Mouse (Mus musculus): ENCODE measurements around the gene Ubtd2.

The Ubtd2 gene

GRCm38 (mm10) chr11:32451306-32451705, 3.9 kb upstream of the Ubtd2 start:
- no peak for DNase-seq (ENCODE audit: low read depth, low spot score)
- H3K27me3 ChIP-seq (ENCODE audit: control insufficient read depth, insufficient read depth, low read length, poor library complexity, severe bottlenecking) = no peaks in the 10 kb centered on the region
- H3K36me3 ChIP-seq (ENCODE audit: control insufficient read depth, insufficient read depth, low read length, poor library complexity, severe bottlenecking) = no peaks in the 10 kb centered on the region

GRCm38 (mm10) chr11:32452745-32453144, 2.4 kb upstream of the Ubtd2 start:
- Histone ChIP-seq H3K36me3 (ENCODE audit: control insufficient read depth, insufficient read depth, low read length, poor library complexity, severe bottlenecking) (no peaks in the 10 kb centered on the region), H3K27me3 (ENCODE audit: control insufficient read depth, insufficient read depth, low read length, poor library complexity, severe bottlenecking) (no peaks in the 10 kb centered on the region)
- no peak for DNase-seq (ENCODE audit: low read depth, low spot score)

- DNase-seq (ENCODE audit: low read depth, low spot score) = no peak
- Histone ChIP-seq H3K27me3 (ENCODE audit: control insufficient read depth, insufficient read depth, low read length, poor library complexity, severe bottlenecking) (no peaks in the 10 kb centered on the region), H3K36me3 (ENCODE audit: control insufficient read depth, insufficient read depth, low read length, poor library complexity, severe bottlenecking) (no peaks in the 10 kb centered on the region)
Observed at GRCm38 (mm10) chr11:32453353-32453915, 1.7 kb upstream of the Ubtd2 start.

- DNase-seq (ENCODE audit: low read depth, low spot score) = peak; percentile 5
- H3K27me3 ChIP-seq (ENCODE audit: control insufficient read depth, insufficient read depth, low read length, poor library complexity, severe bottlenecking) = no peaks in the 10 kb centered on the region
Observed at GRCm38 (mm10) chr11:32454231-32454799, 855 bp upstream of the Ubtd2 start.

GRCm38 (mm10) chr11:32455507-32456141, 454 bp downstream of the Ubtd2 start:
- Histone ChIP-seq H3K36me3 (ENCODE audit: control insufficient read depth, insufficient read depth, low read length, poor library complexity, severe bottlenecking) (no peaks in the 10 kb centered on the region), H3K27me3 (ENCODE audit: control insufficient read depth, insufficient read depth, low read length, poor library complexity, severe bottlenecking) (no peaks in the 10 kb centered on the region)
- peak; percentile 35 for DNase-seq (ENCODE audit: low read depth, low spot score)

More at GRCm38 (mm10) chr11:32454231-32454799, 855 bp upstream of the Ubtd2 start:
- no peaks in the 10 kb centered on the region for H3K36me3 ChIP-seq (ENCODE audit: control insufficient read depth, insufficient read depth, low read length, poor library complexity, severe bottlenecking)

- no peaks in the 10 kb centered on the region for H3K27me3 ChIP-seq (ENCODE audit: control insufficient read depth, insufficient read depth, low read length, poor library complexity, severe bottlenecking)
- H3K36me3 ChIP-seq (ENCODE audit: control insufficient read depth, insufficient read depth, low read length, poor library complexity, severe bottlenecking) = no peaks in the 10 kb centered on the region
- DNase-seq (ENCODE audit: low read depth, low spot score) = peak; percentile 13
Observed at GRCm38 (mm10) chr11:32456356-32456755, 1.2 kb downstream of the Ubtd2 start.

- no peak for DNase-seq (ENCODE audit: low read depth, low spot score)
- no peaks in the 10 kb centered on the region for H3K36me3 ChIP-seq (ENCODE audit: control insufficient read depth, insufficient read depth, low read length, poor library complexity, severe bottlenecking)
- H3K27me3 ChIP-seq (ENCODE audit: control insufficient read depth, insufficient read depth, low read length, poor library complexity, severe bottlenecking) = no peaks in the 10 kb centered on the region
Observed at GRCm38 (mm10) chr11:32464282-32464681, 9.1 kb downstream of the Ubtd2 start.

- no peak for DNase-seq (ENCODE audit: low read depth, low spot score)
- Histone ChIP-seq H3K27me3 (ENCODE audit: control insufficient read depth, insufficient read depth, low read length, poor library complexity, severe bottlenecking) (no peaks in the 10 kb centered on the region), H3K36me3 (ENCODE audit: control insufficient read depth, insufficient read depth, low read length, poor library complexity, severe bottlenecking) (no peaks in the 10 kb centered on the region)
Observed at GRCm38 (mm10) chr11:32471925-32472324, 16.8 kb downstream of the Ubtd2 start.

- DNase-seq (ENCODE audit: low read depth, low spot score) = no peak
- no peaks in the 10 kb centered on the region for H3K36me3 ChIP-seq (ENCODE audit: control insufficient read depth, insufficient read depth, low read length, poor library complexity, severe bottlenecking)
- H3K27me3 ChIP-seq (ENCODE audit: control insufficient read depth, insufficient read depth, low read length, poor library complexity, severe bottlenecking) = no peaks in the 10 kb centered on the region
Observed at GRCm38 (mm10) chr11:32474725-32475124, 19.6 kb downstream of the Ubtd2 start.

GRCm38 (mm10) chr11:32475487-32476236, 20.5 kb downstream of the Ubtd2 start:
- no peaks in the 10 kb centered on the region for H3K36me3 ChIP-seq (ENCODE audit: control insufficient read depth, insufficient read depth, low read length, poor library complexity, severe bottlenecking)
- H3K27me3 ChIP-seq (ENCODE audit: control insufficient read depth, insufficient read depth, low read length, poor library complexity, severe bottlenecking) = no peaks in the 10 kb centered on the region
- DNase-seq (ENCODE audit: low read depth, low spot score) = peak; percentile 24

- DNase-seq (ENCODE audit: low read depth, low spot score) = no peak
- H3K27me3 ChIP-seq (ENCODE audit: control insufficient read depth, insufficient read depth, low read length, poor library complexity, severe bottlenecking) = no peaks in the 10 kb centered on the region
- no peaks in the 10 kb centered on the region for H3K36me3 ChIP-seq (ENCODE audit: control insufficient read depth, insufficient read depth, low read length, poor library complexity, severe bottlenecking)
Observed at GRCm38 (mm10) chr11:32481525-32481924, 26.4 kb downstream of the Ubtd2 start.

- DNase-seq (ENCODE audit: low read depth, low spot score) = peak; percentile 28
- H3K27me3 ChIP-seq (ENCODE audit: control insufficient read depth, insufficient read depth, low read length, poor library complexity, severe bottlenecking) = no peaks in the 10 kb centered on the region
- H3K36me3 ChIP-seq (ENCODE audit: control insufficient read depth, insufficient read depth, low read length, poor library complexity, severe bottlenecking) = no peaks in the 10 kb centered on the region
Observed at GRCm38 (mm10) chr11:32485290-32485689, 30.1 kb downstream of the Ubtd2 start.

GRCm38 (mm10) chr11:32486621-32487020, 31.5 kb downstream of the Ubtd2 start:
- Histone ChIP-seq H3K27me3 (ENCODE audit: control insufficient read depth, insufficient read depth, low read length, poor library complexity, severe bottlenecking) (no peaks in the 10 kb centered on the region), H3K36me3 (ENCODE audit: control insufficient read depth, insufficient read depth, low read length, poor library complexity, severe bottlenecking) (no peaks in the 10 kb centered on the region)
- DNase-seq (ENCODE audit: low read depth, low spot score) = no peak

- peak; percentile 31 for DNase-seq (ENCODE audit: low read depth, low spot score)
- Histone ChIP-seq H3K27me3 (ENCODE audit: control insufficient read depth, insufficient read depth, low read length, poor library complexity, severe bottlenecking) (no peaks in the 10 kb centered on the region), H3K36me3 (ENCODE audit: control insufficient read depth, insufficient read depth, low read length, poor library complexity, severe bottlenecking) (no peaks in the 10 kb centered on the region)
Observed at GRCm38 (mm10) chr11:32487501-32487900, 32.3 kb downstream of the Ubtd2 start.

GRCm38 (mm10) chr11:32488344-32488743, 33.2 kb downstream of the Ubtd2 start:
- no peak for DNase-seq (ENCODE audit: low read depth, low spot score)
- Histone ChIP-seq H3K36me3 (ENCODE audit: control insufficient read depth, insufficient read depth, low read length, poor library complexity, severe bottlenecking) (no peaks in the 10 kb centered on the region), H3K27me3 (ENCODE audit: control insufficient read depth, insufficient read depth, low read length, poor library complexity, severe bottlenecking) (no peaks in the 10 kb centered on the region)
